In genomic region chr7:137478621-137478982, GRCm38 (mm10) we compare ENCODE assay signal across 8 mouse cellular contexts. TPM values are rescaled to one million over a fixed set of nuclear protein-coding genes. Genes with fewer than 3 reads are reported as not detected.
A peak's percentile ranks its signal among the peaks of the same experiment; 100 is the strongest.
DNase-seq lines count a peak whose midpoint lies in the region; ATAC-seq and TF ChIP-seq lines count a peak whose summit lies in the region.

No protein-coding gene starts in this region.

- no peak overlapping the region for H3K27ac ChIP-seq in gastrocnemius, adult 2 months
- H3K27ac ChIP-seq in CH12.LX (ENCODE audit: insufficient read depth, low read depth): no peak overlapping the region
- peak overlapping the region; percentile 45; the same call in 1 of the 2 replicates for H3K27ac ChIP-seq in hindbrain, embryonic 10.5 days
- no peak overlapping the region for H3K27ac ChIP-seq in liver, postnatal 0 days (ENCODE audit: low read depth)

- TF ChIP-seq RAD21 in CH12.LX (IDR thresholded peaks at IDR 0.05; ENCODE audit: low read depth, low read length): no peak

- H3K4me1 ChIP-seq in CH12.LX (ENCODE audit: control insufficient read depth in 1 of 2, insufficient read depth in 2 of 2): peaks cover 7 to 9% of the 10 kb centered on the region in 2 experiments
- H3K4me1 ChIP-seq in hindbrain, embryonic 10.5 days (replicated peaks): peaks cover 10% of the 10 kb centered on the region
- 0 out of 2 replicates have a peak, but pooled peaks cover 3% of the 10 kb centered on the region for H3K4me1 ChIP-seq in liver, postnatal 0 days (ENCODE audit: insufficient read depth)

- peak; percentile 53 for ATAC-seq in liver, postnatal 0 days

- no peaks in the 10 kb centered on the region for H3K79me2 ChIP-seq in CH12.LX (replicated peaks; ENCODE audit: control insufficient read depth, extremely low read depth, insufficient read depth, poor library complexity, severe bottlenecking)

- H3K9me3 ChIP-seq in CH12.LX (replicated peaks; ENCODE audit: low read length): no peaks in the 10 kb centered on the region
- H3K9me3 ChIP-seq in hindbrain, embryonic 10.5 days: no peaks in the 10 kb centered on the region
- no peaks in the 10 kb centered on the region for H3K9me3 ChIP-seq in liver, postnatal 0 days (ENCODE audit: low read length)

- no peak overlapping the region for H3K9ac ChIP-seq in CH12.LX (ENCODE audit: insufficient read depth, low read depth)
- no peak overlapping the region for H3K9ac ChIP-seq in liver, postnatal 0 days (replicated peaks)

- peaks cover 76% of the 10 kb centered on the region for H3K27me3 ChIP-seq in CH12.LX (replicated peaks)
- H3K27me3 ChIP-seq in hindbrain, embryonic 10.5 days (ENCODE audit: insufficient read depth, poor library complexity, severe bottlenecking): peaks cover 16% of the 10 kb centered on the region
- 0 out of 2 replicates have a peak, but pooled peaks cover 5% of the 10 kb centered on the region for H3K27me3 ChIP-seq in liver, postnatal 0 days (ENCODE audit: insufficient read depth, low read length)

- WGBS in hindbrain, embryonic 10.5 days: 29% methylated on average over 5 of the region's 5 CpGs
- 20% methylated on average over 5 of the region's 5 CpGs for WGBS in liver, postnatal 0 days (ENCODE audit: insufficient replicate concordance)

- H3K36me3 ChIP-seq in CH12.LX (replicated peaks in 1 of 2; ENCODE audit: control insufficient read depth in 1 of 2, insufficient read depth in 1 of 2, low read length in 1 of 2): no peaks in the 10 kb centered on the region
- no peaks in the 10 kb centered on the region for H3K36me3 ChIP-seq in hindbrain, embryonic 10.5 days
- H3K36me3 ChIP-seq in liver, postnatal 0 days (replicated peaks; ENCODE audit: insufficient read depth, low read length): no peaks in the 10 kb centered on the region

- DNase-seq in gastrocnemius, adult 2 months: no peak
- DNase-seq in gastrocnemius, adult 8-10 months (ENCODE audit: low spot score in 2 of 2): no peak
- no peak for DNase-seq in CH12.LX (ENCODE audit: extremely low read depth)
- no peak for DNase-seq in hindbrain, embryonic 10.5 days (ENCODE audit: low spot score)
- DNase-seq in liver, postnatal 0 days: no peak
- DNase-seq in right cerebral cortex, adult 18-20 months: no peak
- no peak for DNase-seq in urinary bladder, postnatal 10 days (ENCODE audit: low spot score)
- DNase-seq in adrenal gland, postnatal 25 days: no peak

- intact Hi-C loops in gastrocnemius, adult 2 months (cut with DNase I): loop anchor here (1.0 to 5.0 kb wide), 5 partner anchors 72 to 1349 kb away; no protein-coding TSS in a partner anchor

- no peak for TF ChIP-seq POLR2A in CH12.LX (IDR thresholded peaks at IDR 0.05; ENCODE audit: low read depth, low read length)

- TF ChIP-seq EP300 in CH12.LX (IDR thresholded peaks at IDR 0.05; ENCODE audit: low read length): no peak
- no peak for TF ChIP-seq EP300 in liver, postnatal 0 days (IDR thresholded peaks at IDR 0.05; ENCODE audit: low read depth)

- H3K4me3 ChIP-seq in gastrocnemius, adult 2 months: peak overlapping the region; percentile 52
- H3K4me3 ChIP-seq in CH12.LX (replicated peaks in 1 of 3; ENCODE audit: low read depth in 2 of 3, low read length in 2 of 3, poor library complexity in 1 of 3): no peak overlapping the region
- peak overlapping the region; percentile 45 for H3K4me3 ChIP-seq in hindbrain, embryonic 10.5 days
- H3K4me3 ChIP-seq in liver, postnatal 0 days (ENCODE audit: low read depth, low read length): no peak overlapping the region

- H3K4me2 ChIP-seq in CH12.LX (ENCODE audit: insufficient read depth, low read depth, poor library complexity, severe bottlenecking): peak overlapping the region; percentile 60
- peak overlapping the region; percentile 53 for H3K4me2 ChIP-seq in liver, postnatal 0 days (ENCODE audit: low read depth, low read length)

- dilution Hi-C loops in CH12.LX (cut with MboI; ENCODE audit: extremely low pct_ligation_motif_present, extremely low pct_unique_long_range_greater_than_20kb, low sequenced_read_pairs): no loop called here

- TF ChIP-seq CTCF in gastrocnemius, adult 2 months (IDR thresholded peaks at IDR 0.05): no peak
- TF ChIP-seq CTCF in CH12.LX (conservative IDR thresholded peaks at IDR 0.05 in 1 of 2, IDR thresholded peaks at IDR 0.05 in 1 of 2; ENCODE audit: low read depth in 2 of 2, low read length in 2 of 2): no peak
- TF ChIP-seq CTCF in liver, postnatal 0 days (IDR thresholded peaks at IDR 0.05; ENCODE audit: low read depth): no peak

- in situ Hi-C loops in CH12.LX (cut with MboI; ENCODE audit: low pct_ligation_motif_present, low pct_unique_long_range_greater_than_20kb, low sequenced_read_pairs): loop anchor here (5.0 to 25.0 kb wide), 4 partner anchors 79 to 1359 kb away; partner anchors contain the start of genes Mapk1ip1 and Ppp2r2d

TF ChIP-seq in CH12.LX, 34 proteins besides CTCF, POLR2A, EP300 and RAD21:
- TF ChIP-seq ZC3H11A (IDR thresholded peaks at IDR 0.05; ENCODE audit: low read depth, low read length) (no peak), NRF1 (IDR thresholded peaks at IDR 0.05; ENCODE audit: low read depth, low read length) (no peak), JUN (IDR thresholded peaks at IDR 0.05; ENCODE audit: insufficient read depth, low read depth, low read length) (no peak), ELF1 (IDR thresholded peaks at IDR 0.05; ENCODE audit: low read depth, low read length) (no peak), TCF12 (IDR thresholded peaks at IDR 0.05; ENCODE audit: low read depth, low read length) (no peak), NELFE (IDR thresholded peaks at IDR 0.05; ENCODE audit: low read depth, low read length) (no peak), USF2 (conservative IDR thresholded peaks at IDR 0.05; ENCODE audit: low read depth, low read length) (no peak), SMC3 (IDR thresholded peaks at IDR 0.05; ENCODE audit: low read depth, low read length) (no peak), ETS1 (conservative IDR thresholded peaks at IDR 0.05; ENCODE audit: low read depth, low read length) (no peak), USF1 (IDR thresholded peaks at IDR 0.05; ENCODE audit: low read depth, low read length) (no peak), MAX (IDR thresholded peaks at IDR 0.05; ENCODE audit: low read length) (no peak), MXI1 (IDR thresholded peaks at IDR 0.05; ENCODE audit: low read depth, low read length) (no peak), MAFK (IDR thresholded peaks at IDR 0.05; ENCODE audit: insufficient replicate concordance, low read length) (no peak), UBTF (IDR thresholded peaks at IDR 0.05; ENCODE audit: low read depth, low read length) (no peak)
TF ChIP-seq in CH12.LX: peak in this region for 0.

RNA-seq across cellular contexts. Expression of gene Glrx3, which starts 41.2 kb away (rescaled TPM):
- total RNA-seq in gastrocnemius, adult 2 months (2021): 100 to 1,000 TPM; 133 to 142 TPM
- total RNA-seq in gastrocnemius, adult 8-10 months (2022): 100 to 1,000 TPM; 122 to 152 (median 140) TPM
- total RNA-seq in CH12.LX (2012; rRNA removed): 182 and 196 TPM in 2 replicates
- 347 and 372 TPM in 2 replicates for total RNA-seq in CH12.LX (2014; rRNA removed)
- polyA plus RNA-seq in CH12.LX (2012; ENCODE audit: insufficient read length, low read depth): 243 and 279 TPM in 2 replicates
- polyA plus RNA-seq in hindbrain, embryonic 10.5 days (2016; fragmentation: Nextera tagmentation; extraction: Ambion mirVana): 301 and 319 TPM in 2 replicates
- polyA plus RNA-seq in liver, postnatal 0 days (2015; fragmentation: Nextera tagmentation; extraction: Ambion mirVana): 70.3 and 70.6 TPM in 2 replicates
- total RNA-seq in adrenal gland, postnatal 25 days (2021): 95.6 and 109 TPM in 2 replicates

Comparison
In these comparisons a context has a peak if more than half of its experiments do, and no peak if none do; other contexts are left out.
1. H3K4me3 ChIP-seq: peak in gastrocnemius, adult 2 months (single experiment) and hindbrain, embryonic 10.5 days (single experiment); none in CH12.LX (0 of 3) and liver, postnatal 0 days (single experiment).